Mouse (Mus musculus): ENCODE data around the gene Ndrg4. TPM values are rescaled to one million over a fixed set of nuclear protein-coding genes. Genes with fewer than 3 reads are reported as not detected.

Gene Ndrg4
- polyA plus RNA-seq, 1 experiment from 2014 or later: 21.0 TPM

Small RNAs within 50 kb of the gene (microRNA-seq; reads per million reads assigned to microRNA genes)
- 1.0 reads per million for gene Mir7073

Other genes starting within 250 kb of the Ndrg4 start
- gene Cfap20, start 242.1 kb upstream of the Ndrg4 start, polyA plus RNA-seq (2014; fragmentation: Nextera tagmentation; extraction: Ambion mirVana): 181 and 187 TPM in 2 replicates
- 22.0 and 23.9 TPM in 2 replicates for gene Csnk2a2, start 186.9 kb upstream of the Ndrg4 start, polyA plus RNA-seq (2014; fragmentation: Nextera tagmentation; extraction: Ambion mirVana)
- not detected in 2 replicates for gene Ccdc113, start 142.9 kb upstream of the Ndrg4 start, polyA plus RNA-seq (2014; fragmentation: Nextera tagmentation; extraction: Ambion mirVana)
- not detected in 2 replicates for gene Prss54, start 100.6 kb upstream of the Ndrg4 start, polyA plus RNA-seq (2014; fragmentation: Nextera tagmentation; extraction: Ambion mirVana)
- gene Gins3, start 43.5 kb upstream of the Ndrg4 start, polyA plus RNA-seq (2014; fragmentation: Nextera tagmentation; extraction: Ambion mirVana): 21.4 and 25.0 TPM in 2 replicates
- gene Setd6, start 38.9 kb downstream of the Ndrg4 start, polyA plus RNA-seq (2014; fragmentation: Nextera tagmentation; extraction: Ambion mirVana): 17.4 and 18.8 TPM in 2 replicates
- 113 and 117 TPM in 2 replicates for gene Cnot1, start 130.5 kb downstream of the Ndrg4 start, polyA plus RNA-seq (2014; fragmentation: Nextera tagmentation; extraction: Ambion mirVana)
- 360 and 371 TPM in 2 replicates for gene Sap18b, start 148.4 kb downstream of the Ndrg4 start, polyA plus RNA-seq (2014; fragmentation: Nextera tagmentation; extraction: Ambion mirVana)
- 15.0 and 16.3 TPM in 2 replicates for gene Slc38a7, start 176.6 kb downstream of the Ndrg4 start, polyA plus RNA-seq (2014; fragmentation: Nextera tagmentation; extraction: Ambion mirVana)
- gene Got2, start 211.6 kb downstream of the Ndrg4 start, polyA plus RNA-seq (2014; fragmentation: Nextera tagmentation; extraction: Ambion mirVana): 67.7 and 73.0 TPM in 2 replicates

Data from stomach, embryonic 14.5 days (tissue).